8 mouse cellular contexts compared by ENCODE assay signal in the genomic region with DNA sequence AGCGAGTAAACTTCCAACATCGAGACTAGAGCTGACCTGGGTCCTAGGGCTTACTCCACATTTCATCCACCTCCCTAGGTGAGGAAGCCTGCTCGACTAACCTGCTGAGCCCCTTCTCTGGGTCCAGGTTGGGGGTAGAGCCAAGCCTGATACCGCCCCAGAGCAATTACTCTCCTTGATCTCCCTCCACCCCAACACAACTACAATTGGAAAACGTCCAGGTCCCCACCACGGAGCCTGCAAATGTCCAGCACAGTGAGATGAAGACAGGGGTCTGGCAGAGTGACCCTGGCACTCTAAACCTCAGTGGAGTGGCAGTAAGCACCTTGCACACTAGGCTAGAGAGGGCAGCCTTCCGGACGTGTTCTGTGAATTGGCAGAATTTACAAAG. TPM values are rescaled to one million over a fixed set of nuclear protein-coding genes. Genes with fewer than 3 reads are reported as not detected.
DNase-seq lines count a peak whose midpoint lies in the region; ATAC-seq and TF ChIP-seq lines count a peak whose summit lies in the region.

No protein-coding gene starts in this region.

- H3K27ac ChIP-seq in lung, embryonic 14.5 days (ENCODE audit: low read depth): no peak overlapping the region
- no peak overlapping the region for H3K27ac ChIP-seq in intestine, postnatal 0 days (ENCODE audit: low read depth, low read length)
- H3K27ac ChIP-seq in neural tube, embryonic 14.5 days (ENCODE audit: low read depth, low read length): peak overlapping the region; percentile 44; the same call in 1 of the 2 replicates

- ATAC-seq in cerebellum, adult (ENCODE audit: insufficient number of reproducible peaks, low FRiP score, low TSS enrichment): peak; percentile 28; the same call in 1 of the 2 replicates
- ATAC-seq in lung, embryonic 14.5 days (ENCODE audit: insufficient read depth): no peak
- ATAC-seq in intestine, postnatal 0 days: no peak
- ATAC-seq in neural tube, embryonic 14.5 days (ENCODE audit: low read depth): 0 out of 2 replicates have a peak, but pooled peaks have one; percentile 26

- peak overlapping the region; percentile 48 for H3K4me3 ChIP-seq in lung, embryonic 14.5 days (ENCODE audit: low read depth, low read length)
- peak overlapping the region; percentile 57 for H3K4me3 ChIP-seq in intestine, postnatal 0 days (ENCODE audit: low read depth, low read length)
- H3K4me3 ChIP-seq in neural tube, embryonic 14.5 days (ENCODE audit: low read depth, low read length): peak overlapping the region; percentile 47

- TF ChIP-seq CTCF in lung, embryonic 14.5 days (IDR thresholded peaks at IDR 0.05; ENCODE audit: low read depth): no peak
- no peak for TF ChIP-seq CTCF in intestine, postnatal 0 days (IDR thresholded peaks at IDR 0.05; ENCODE audit: low read depth)

- peaks cover 29% of the 10 kb centered on the region for H3K27me3 ChIP-seq in lung, embryonic 14.5 days (ENCODE audit: insufficient read depth, low read length)
- H3K27me3 ChIP-seq in intestine, postnatal 0 days (replicated peaks; ENCODE audit: control insufficient read depth, insufficient read depth, low read length): no peaks in the 10 kb centered on the region
- H3K27me3 ChIP-seq in neural tube, embryonic 14.5 days (ENCODE audit: control insufficient read depth, insufficient read depth, low read length): peaks cover 6% of the 10 kb centered on the region

- DNase-seq in cerebellum, postnatal 4 days (ENCODE audit: low spot score in 2 of 2): no peak
- DNase-seq in lung, embryonic 14.5 days: no peak
- DNase-seq in lung, adult 18-20 months: no peak
- DNase-seq in frontal cortex, postnatal 14 days (ENCODE audit: low spot score in 2 of 2): no peak
- DNase-seq in right cerebral cortex, adult 2 months (ENCODE audit: low spot score in 2 of 2): no peak

- H3K4me1 ChIP-seq in lung, embryonic 14.5 days (ENCODE audit: insufficient read depth): no peaks in the 10 kb centered on the region
- peaks cover 4% of the 10 kb centered on the region; the same call in 1 of the 2 replicates for H3K4me1 ChIP-seq in intestine, postnatal 0 days (replicated peaks; ENCODE audit: control insufficient read depth, insufficient read depth, low read length)
- peaks cover 9% of the 10 kb centered on the region for H3K4me1 ChIP-seq in neural tube, embryonic 14.5 days (ENCODE audit: control insufficient read depth, insufficient read depth, low read length)

- H3K36me3 ChIP-seq in lung, embryonic 14.5 days (ENCODE audit: insufficient read depth): no peaks in the 10 kb centered on the region
- H3K36me3 ChIP-seq in intestine, postnatal 0 days (ENCODE audit: control insufficient read depth, insufficient read depth): 0 out of 2 replicates have a peak, but pooled peaks cover 4% of the 10 kb centered on the region
- H3K36me3 ChIP-seq in neural tube, embryonic 14.5 days (ENCODE audit: control insufficient read depth, insufficient read depth, low read length): no peaks in the 10 kb centered on the region

- no peaks in the 10 kb centered on the region for H3K9me3 ChIP-seq in lung, embryonic 14.5 days (ENCODE audit: low read depth, low read length)
- H3K9me3 ChIP-seq in intestine, postnatal 0 days (ENCODE audit: control insufficient read depth): no peaks in the 10 kb centered on the region
- no peaks in the 10 kb centered on the region for H3K9me3 ChIP-seq in neural tube, embryonic 14.5 days (ENCODE audit: control insufficient read depth, low read length)

- peak overlapping the region; percentile 81 for H3K4me2 ChIP-seq in lung, embryonic 14.5 days
- peak overlapping the region; percentile 92 for H3K4me2 ChIP-seq in intestine, postnatal 0 days (replicated peaks; ENCODE audit: low read depth)
- H3K4me2 ChIP-seq in neural tube, embryonic 14.5 days (ENCODE audit: low read depth, low read length): peak overlapping the region; percentile 68

- 14% methylated on average over 8 of the region's 8 CpGs for WGBS in lung, embryonic 14.5 days
- 16% methylated on average over 8 of the region's 8 CpGs for WGBS in intestine, postnatal 0 days
- WGBS in neural tube, embryonic 14.5 days: 11% methylated on average over 8 of the region's 8 CpGs

- peak overlapping the region; percentile 50 for H3K9ac ChIP-seq in lung, embryonic 14.5 days
- H3K9ac ChIP-seq in intestine, postnatal 0 days (ENCODE audit: low read depth, low read length): peak overlapping the region; percentile 59
- peak overlapping the region; percentile 74 for H3K9ac ChIP-seq in neural tube, embryonic 14.5 days (replicated peaks; ENCODE audit: low read depth, low read length)

RNA-seq across cellular contexts. Expression of a gene that starts 6.2 kb away (rescaled TPM):
- 6.2 and 8.0 TPM in 2 replicates for polyA plus RNA-seq in lung, embryonic 14.5 days (2014; fragmentation: Nextera tagmentation; extraction: Ambion mirVana)
- 28.3 and 31.0 TPM in 2 replicates for polyA plus RNA-seq in intestine, postnatal 0 days (2015; fragmentation: Nextera tagmentation; extraction: Ambion mirVana)
- polyA plus RNA-seq in neural tube, embryonic 14.5 days (2014; fragmentation: Nextera tagmentation; extraction: Ambion mirVana): 32.8 and 39.1 TPM in 2 replicates

RNA-seq across cellular contexts. Expression of a gene that starts 15.1 kb away (rescaled TPM):
- 1.6 and 1.7 TPM in 2 replicates for polyA plus RNA-seq in lung, embryonic 14.5 days (2014; fragmentation: Nextera tagmentation; extraction: Ambion mirVana)
- polyA plus RNA-seq in intestine, postnatal 0 days (2015; fragmentation: Nextera tagmentation; extraction: Ambion mirVana): 0.73 and 1.1 TPM in 2 replicates
- polyA plus RNA-seq in neural tube, embryonic 14.5 days (2014; fragmentation: Nextera tagmentation; extraction: Ambion mirVana): 2.4 and 2.7 TPM in 2 replicates

RNA-seq across cellular contexts. Expression of a gene that starts 15.8 kb away (rescaled TPM):
- polyA plus RNA-seq in lung, embryonic 14.5 days (2014; fragmentation: Nextera tagmentation; extraction: Ambion mirVana): 0.31 and 0.42 TPM in 2 replicates
- 0.44 and 0.80 TPM in 2 replicates for polyA plus RNA-seq in intestine, postnatal 0 days (2015; fragmentation: Nextera tagmentation; extraction: Ambion mirVana)
- 0.79 and 1.1 TPM in 2 replicates for polyA plus RNA-seq in neural tube, embryonic 14.5 days (2014; fragmentation: Nextera tagmentation; extraction: Ambion mirVana)

RNA-seq across cellular contexts. Expression of a gene that starts 42.3 kb away (rescaled TPM):
- polyA plus RNA-seq in lung, embryonic 14.5 days (2014; fragmentation: Nextera tagmentation; extraction: Ambion mirVana): 45.4 and 45.7 TPM in 2 replicates
- 8.7 and 9.0 TPM in 2 replicates for polyA plus RNA-seq in intestine, postnatal 0 days (2015; fragmentation: Nextera tagmentation; extraction: Ambion mirVana)
- polyA plus RNA-seq in neural tube, embryonic 14.5 days (2014; fragmentation: Nextera tagmentation; extraction: Ambion mirVana): 27.7 and 29.3 TPM in 2 replicates

RNA-seq across cellular contexts. Expression of a gene that starts 45.9 kb away (rescaled TPM):
- 47.4 and 51.4 TPM in 2 replicates for polyA plus RNA-seq in lung, embryonic 14.5 days (2014; fragmentation: Nextera tagmentation; extraction: Ambion mirVana)
- 65.1 and 67.4 TPM in 2 replicates for polyA plus RNA-seq in intestine, postnatal 0 days (2015; fragmentation: Nextera tagmentation; extraction: Ambion mirVana)
- 58.6 and 62.7 TPM in 2 replicates for polyA plus RNA-seq in neural tube, embryonic 14.5 days (2014; fragmentation: Nextera tagmentation; extraction: Ambion mirVana)

Comparison
In these comparisons a context has a peak if more than half of its experiments do, and no peak if none do; other contexts are left out.
1. ATAC-seq: peak in cerebellum, adult (single experiment) and neural tube, embryonic 14.5 days (single experiment); none in lung, embryonic 14.5 days (single experiment) and intestine, postnatal 0 days (single experiment).
2. Peak in every context shown above with its lines, with median percentiles within 50 percentile points of each other: H3K4me2 ChIP-seq, H3K4me3 ChIP-seq and H3K9ac ChIP-seq.